Mouse (Mus musculus): ENCODE data around the gene Pip4k2b. TPM values are rescaled to one million over a fixed set of nuclear protein-coding genes. Genes with fewer than 3 reads are reported as not detected.

Gene Pip4k2b
- polyA plus RNA-seq, 1 experiment from 2014 or later: 0.63 TPM

GRCm38 (mm10) chr11:97677842-97678241 lies 66.7 kb downstream of the Pip4k2b start:
- H3K4me3 ChIP-seq (ENCODE audit: low read depth, low read length): no peak overlapping the region
- peak; percentile 52 for TF ChIP-seq CTCF (IDR thresholded peaks at IDR 0.05; ENCODE audit: low read depth)
- WGBS: 70% methylated on average over 8 of the region's 8 CpGs
- H3K9me3 ChIP-seq (ENCODE audit: control insufficient read depth): no peaks in the 10 kb centered on the region
- H3K4me2 ChIP-seq (replicated peaks; ENCODE audit: low read depth): no peak overlapping the region
- no peak overlapping the region for H3K9ac ChIP-seq (ENCODE audit: low read depth, low read length)
- H3K27me3 ChIP-seq (replicated peaks; ENCODE audit: control insufficient read depth, insufficient read depth, low read length): no peaks in the 10 kb centered on the region
- no peak overlapping the region for H3K27ac ChIP-seq (ENCODE audit: low read depth, low read length)
- peaks cover 83% of the 10 kb centered on the region for H3K36me3 ChIP-seq (ENCODE audit: control insufficient read depth, insufficient read depth)
- no peaks in the 10 kb centered on the region for H3K4me1 ChIP-seq (replicated peaks; ENCODE audit: control insufficient read depth, insufficient read depth, low read length)
- ATAC-seq: no peak

- Histone ChIP-seq H3K36me3 (ENCODE audit: control insufficient read depth, insufficient read depth) (peaks cover 87% of the 10 kb centered on the region), H3K9me3 (ENCODE audit: control insufficient read depth) (no peaks in the 10 kb centered on the region), H3K9ac (ENCODE audit: low read depth, low read length) (no peak overlapping the region), H3K27ac (ENCODE audit: low read depth, low read length) (no peak overlapping the region), H3K4me1 (replicated peaks; ENCODE audit: control insufficient read depth, insufficient read depth, low read length) (no peaks in the 10 kb centered on the region), H3K4me3 (ENCODE audit: low read depth, low read length) (no peak overlapping the region), H3K27me3 (replicated peaks; ENCODE audit: control insufficient read depth, insufficient read depth, low read length) (no peaks in the 10 kb centered on the region), H3K4me2 (replicated peaks; ENCODE audit: low read depth) (no peak overlapping the region)
- WGBS: 56% methylated on average over 15 of the region's 15 CpGs
- no peak for ATAC-seq
- TF ChIP-seq CTCF (IDR thresholded peaks at IDR 0.05; ENCODE audit: low read depth): no peak
These were observed 67.1 kb downstream of the Pip4k2b start for GRCm38 (mm10) chr11:97677381-97677780.

GRCm38 (mm10) chr11:97676050-97676754 lies 68.3 kb downstream of the Pip4k2b start:
- no peak for TF ChIP-seq CTCF (IDR thresholded peaks at IDR 0.05; ENCODE audit: low read depth)
- Histone ChIP-seq H3K4me2 (replicated peaks; ENCODE audit: low read depth) (no peak overlapping the region), H3K27me3 (replicated peaks; ENCODE audit: control insufficient read depth, insufficient read depth, low read length) (no peaks in the 10 kb centered on the region), H3K4me1 (replicated peaks; ENCODE audit: control insufficient read depth, insufficient read depth, low read length) (no peaks in the 10 kb centered on the region), H3K9ac (ENCODE audit: low read depth, low read length) (no peak overlapping the region), H3K27ac (ENCODE audit: low read depth, low read length) (no peak overlapping the region), H3K36me3 (ENCODE audit: control insufficient read depth, insufficient read depth) (peaks cover 90% of the 10 kb centered on the region), H3K9me3 (ENCODE audit: control insufficient read depth) (no peaks in the 10 kb centered on the region), H3K4me3 (ENCODE audit: low read depth, low read length) (no peak overlapping the region)
- no peak for ATAC-seq
- 89% methylated on average over 15 of the region's 15 CpGs for WGBS

- no peak for ATAC-seq
- 81% methylated on average over 11 of the region's 11 CpGs for WGBS
- peaks cover 89% of the 10 kb centered on the region for H3K36me3 ChIP-seq (ENCODE audit: control insufficient read depth, insufficient read depth)
These were observed 71.4 kb downstream of the Pip4k2b start for GRCm38 (mm10) chr11:97673148-97673547.

GRCm38 (mm10) chr11:97671177-97671527 lies 73.4 kb downstream of the Pip4k2b start:
- Histone ChIP-seq H3K9ac (ENCODE audit: low read depth, low read length) (no peak overlapping the region), H3K4me2 (replicated peaks; ENCODE audit: low read depth) (no peak overlapping the region), H3K27me3 (replicated peaks; ENCODE audit: control insufficient read depth, insufficient read depth, low read length) (no peaks in the 10 kb centered on the region), H3K4me3 (ENCODE audit: low read depth, low read length) (no peak overlapping the region), H3K4me1 (replicated peaks; ENCODE audit: control insufficient read depth, insufficient read depth, low read length) (no peaks in the 10 kb centered on the region), H3K9me3 (ENCODE audit: control insufficient read depth) (no peaks in the 10 kb centered on the region), H3K36me3 (ENCODE audit: control insufficient read depth, insufficient read depth) (peaks cover 80% of the 10 kb centered on the region), H3K27ac (ENCODE audit: low read depth, low read length) (no peak overlapping the region)
- no peak for ATAC-seq
- WGBS: 55% methylated on average over 2 of the region's 2 CpGs
- TF ChIP-seq CTCF (IDR thresholded peaks at IDR 0.05; ENCODE audit: low read depth): no peak

More at GRCm38 (mm10) chr11:97673148-97673547, 71.4 kb downstream of the Pip4k2b start:
- H3K4me3 ChIP-seq (ENCODE audit: low read depth, low read length): no peak overlapping the region
- H3K4me1 ChIP-seq (replicated peaks; ENCODE audit: control insufficient read depth, insufficient read depth, low read length): no peaks in the 10 kb centered on the region
- no peak for TF ChIP-seq CTCF (IDR thresholded peaks at IDR 0.05; ENCODE audit: low read depth)
- no peak overlapping the region for H3K27ac ChIP-seq (ENCODE audit: low read depth, low read length)
- no peaks in the 10 kb centered on the region for H3K27me3 ChIP-seq (replicated peaks; ENCODE audit: control insufficient read depth, insufficient read depth, low read length)
- H3K9ac ChIP-seq (ENCODE audit: low read depth, low read length): no peak overlapping the region
- H3K4me2 ChIP-seq (replicated peaks; ENCODE audit: low read depth): no peak overlapping the region
- H3K9me3 ChIP-seq (ENCODE audit: control insufficient read depth): no peaks in the 10 kb centered on the region

GRCm38 (mm10) chr11:97670234-97671176 lies 74.0 kb downstream of the Pip4k2b start:
- H3K4me3 ChIP-seq (ENCODE audit: low read depth, low read length): no peak overlapping the region
- H3K36me3 ChIP-seq (ENCODE audit: control insufficient read depth, insufficient read depth): peaks cover 80% of the 10 kb centered on the region
- 51% methylated on average over 13 of the region's 13 CpGs for WGBS
- no peak overlapping the region for H3K9ac ChIP-seq (ENCODE audit: low read depth, low read length)
- H3K4me2 ChIP-seq (replicated peaks; ENCODE audit: low read depth): no peak overlapping the region
- H3K27me3 ChIP-seq (replicated peaks; ENCODE audit: control insufficient read depth, insufficient read depth, low read length): no peaks in the 10 kb centered on the region
- no peak overlapping the region for H3K27ac ChIP-seq (ENCODE audit: low read depth, low read length)
- no peaks in the 10 kb centered on the region for H3K4me1 ChIP-seq (replicated peaks; ENCODE audit: control insufficient read depth, insufficient read depth, low read length)
- ATAC-seq: no peak
- TF ChIP-seq CTCF (IDR thresholded peaks at IDR 0.05; ENCODE audit: low read depth): no peak
- H3K9me3 ChIP-seq (ENCODE audit: control insufficient read depth): no peaks in the 10 kb centered on the region
